Mouse (Mus musculus) kidney, postnatal 0 days (tissue): Measurements from ENCODE around the gene Ilf2. TPM values are rescaled to one million over a fixed set of nuclear protein-coding genes. Genes with fewer than 3 reads are reported as not detected.

Experiments
- ATAC-seq: fragments of 200-750 bp; cut with Nextera tagmentation; replicated peaks from 2 replicates; pipeline ENCODE4 v1.8.0; 2017; ENCODE audit warnings: low read depth, moderate number of reproducible peaks, moderate TSS enrichment, moderate library complexity; ENCODE audit not compliant: low FRiP score
- DNase-seq: peaks from one replicate; pipeline ENCODE4 v3.0.0-alpha.2; 2016; ENCODE audit warnings: low spot score
- H3K27ac ChIP-seq: fragments of 300-500 bp; sonication (generic); 2 replicates; pipeline ENCODE4 v1.5.1; 2014; ENCODE audit warnings: mild to moderate bottlenecking
- H3K27me3 ChIP-seq: fragments of 300-500 bp; sonication (generic); 2 replicates; pipeline ENCODE4 v1.6.1; 2014; ENCODE audit warnings: low read length, mixed read lengths; ENCODE audit not compliant: insufficient read depth
- H3K36me3 ChIP-seq: fragments of 300-500 bp; sonication (generic); 2 replicates; pipeline ENCODE4 v1.6.1; 2014; ENCODE audit warnings: low read length, mixed read lengths; ENCODE audit not compliant: insufficient read depth
- H3K4me1 ChIP-seq: fragments of 300-500 bp; sonication (generic); replicated peaks from 2 replicates; pipeline ENCODE4 v1.6.1; 2014; ENCODE audit warnings: antibody characterized with exemption, low read length, mixed read lengths; ENCODE audit not compliant: insufficient read depth
- H3K4me2 ChIP-seq: fragments of 300-500 bp; sonication (generic); 2 replicates; pipeline ENCODE4 v1.6.1; 2014; ENCODE audit warnings: mild to moderate bottlenecking, low read length, moderate library complexity, mixed read lengths
- H3K4me3 ChIP-seq: fragments of 300-500 bp; sonication (generic); replicated peaks from 2 replicates; pipeline ENCODE4 v1.5.1; 2014; ENCODE audit warnings: low read depth, low read length
- H3K9ac ChIP-seq: fragments of 300-500 bp; sonication (generic); 2 replicates; pipeline ENCODE4 v1.6.1; 2014; ENCODE audit warnings: low read depth, low read length
- H3K9me3 ChIP-seq: fragments of 300-500 bp; sonication (generic); replicated peaks from 2 replicates; pipeline ENCODE4 v1.6.1; 2016; ENCODE audit warnings: low read length, inconsistent platforms, mixed read lengths
- CTCF ChIP-seq: IDR thresholded peaks from 2 replicates; pipeline ENCODE4 v1.5.1; 2016; ENCODE audit warnings: antibody characterized with exemption, low read depth, mild to moderate bottlenecking, moderate library complexity
- WGBS: fragments of 180-500 bp; shearing (Covaris S2); extraction: QIAGEN DNeasy Blood & Tissue Kit; methylation state at CpG from one replicate; pipeline ENCODE4 v1.1.7; 2014; 5-methylcytosine and 5-hydroxymethylcytosine counted together
- polyA plus RNA-seq: library from polyadenylated mRNA; unstranded; fragments of >200 nt; fragmentation: Nextera tagmentation; extraction: Ambion mirVana; gene quantifications from 2 replicates; pipeline ENCODE4 v1.2.1, GENCODE M21; 2015

Gene Ilf2
- polyA plus RNA-seq, result 118 and 134 TPM in 2 replicates

DNA sequence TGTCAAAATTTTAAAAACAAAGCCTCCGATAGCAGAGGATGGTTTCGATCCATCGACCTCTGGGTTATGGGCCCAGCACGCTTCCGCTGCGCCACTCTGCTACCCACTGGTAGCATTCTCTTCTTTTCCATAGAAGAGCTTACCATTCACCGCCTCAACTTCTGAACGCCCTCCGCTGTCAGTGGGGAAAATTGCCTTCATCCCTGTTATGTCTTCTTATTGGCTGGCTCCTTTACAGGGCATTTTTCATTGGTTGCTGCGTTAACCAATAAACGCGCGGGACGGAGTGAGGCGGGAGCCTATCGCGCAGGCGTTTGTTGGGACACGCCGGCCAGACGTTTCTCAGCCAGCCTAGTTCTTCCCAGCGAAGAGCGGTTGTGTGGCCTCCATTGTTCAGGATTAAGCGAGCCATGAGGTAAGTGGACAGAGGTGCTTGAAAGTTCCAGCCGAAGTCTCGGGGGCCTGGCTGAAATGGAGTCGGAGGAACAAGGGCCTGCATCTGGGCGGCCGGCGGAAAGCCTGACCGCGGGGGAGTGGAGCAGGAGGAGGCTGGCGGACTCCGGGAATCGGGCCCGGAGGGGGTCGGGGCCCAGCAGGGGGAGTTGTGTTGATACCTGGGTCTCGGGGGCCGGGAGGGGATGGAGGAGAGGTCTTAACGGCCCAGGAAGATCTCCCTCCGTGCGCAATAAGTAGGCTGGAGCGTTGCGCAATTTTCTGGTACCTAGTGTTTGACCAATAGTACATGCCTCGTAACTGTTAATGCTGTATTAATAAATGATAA is at the start of gene Ilf2:
Gene Ilf2 (plus strand): TSS at position 296 of the 781 bp plus-strand sequence.
- no peaks in the 10 kb centered on the region for H3K9me3 ChIP-seq
- peak; percentile 99 for ATAC-seq
- peaks cover 15% of the 10 kb centered on the region for H3K36me3 ChIP-seq
- under 1% methylated on average over 45 of the region's 45 CpGs for WGBS
- peak within 1 kb of the TSS; percentile 84 for H3K4me3 ChIP-seq
- peak within 1 kb of the TSS; percentile 93 for H3K27ac ChIP-seq
- H3K27me3 ChIP-seq, result no peaks in the 10 kb centered on the region
- H3K4me2 ChIP-seq, result peak within 1 kb of the TSS; percentile 57
- peak; percentile 46 for TF ChIP-seq CTCF
- peak within 1 kb of the TSS; percentile 84 for H3K9ac ChIP-seq
- peaks cover 8% of the 10 kb centered on the region; the same call in 1 of the 2 replicates for H3K4me1 ChIP-seq
- peak; percentile 99 for DNase-seq

DNA sequence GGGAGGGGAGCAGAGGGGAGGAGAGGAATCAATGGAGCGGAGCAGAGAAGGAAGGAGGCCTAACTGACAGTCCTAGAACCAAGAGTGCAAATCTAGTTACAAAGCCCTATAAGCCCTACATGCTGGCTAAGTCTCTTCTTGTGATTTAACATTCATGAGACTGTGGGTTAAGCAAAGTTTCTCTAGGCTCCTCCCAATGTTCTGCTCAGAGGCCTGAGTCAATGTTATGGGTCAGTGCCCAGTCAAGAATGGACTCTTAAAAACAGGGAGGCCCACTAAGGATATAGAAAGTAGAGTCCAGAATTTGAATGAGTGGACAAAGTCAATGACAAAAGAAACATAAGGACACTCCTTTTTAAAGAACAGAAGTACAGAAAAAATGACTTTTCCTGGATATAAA is 48.4 kb upstream of the Ilf2 start:
- no peak overlapping the region for H3K4me3 ChIP-seq
- TF ChIP-seq CTCF, result no peak
- WGBS, result 89% methylated on average over 1 of the region's 1 CpGs
- peaks cover 17% of the 10 kb centered on the region for H3K4me1 ChIP-seq
- no peaks in the 10 kb centered on the region for H3K9me3 ChIP-seq
- ATAC-seq (no peak), DNase-seq (peak; percentile 21)
- H3K27ac ChIP-seq, result 0 out of 2 replicates have a peak overlapping the region, but pooled peaks have one; percentile 36
- peaks cover 7% of the 10 kb centered on the region; the same call in 1 of the 2 replicates for H3K36me3 ChIP-seq
- no peak overlapping the region for H3K9ac ChIP-seq
- no peak overlapping the region for H3K4me2 ChIP-seq
- no peaks in the 10 kb centered on the region for H3K27me3 ChIP-seq

DNA sequence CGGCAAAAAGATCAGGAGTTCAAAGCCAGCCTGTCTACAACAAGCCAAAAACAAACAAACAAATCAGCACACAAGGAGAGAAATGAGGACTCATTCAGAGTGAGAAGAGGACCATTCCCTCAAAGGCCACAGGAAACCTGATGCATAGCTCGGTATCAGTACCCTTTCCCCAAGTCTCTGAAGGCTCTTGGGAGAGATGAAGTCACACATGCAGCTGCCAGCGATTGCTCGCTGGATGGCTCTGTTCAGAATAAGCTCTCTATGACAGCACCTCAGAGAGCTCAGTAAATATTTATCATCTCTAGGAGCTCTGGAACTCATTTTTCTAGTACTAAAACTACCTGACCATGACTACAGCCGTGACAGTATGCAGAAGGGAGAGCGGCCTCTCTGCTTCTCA is 47.7 kb upstream of the Ilf2 start:
- H3K4me2 ChIP-seq, result no peak overlapping the region
- H3K9ac ChIP-seq, result no peak overlapping the region
- H3K4me3 ChIP-seq, result no peak overlapping the region
- ATAC-seq (no peak), DNase-seq (no peak)
- peak overlapping the region; percentile 36; the same call in 1 of the 2 replicates for H3K27ac ChIP-seq
- H3K4me1 ChIP-seq, result peaks cover 21% of the 10 kb centered on the region
- peaks cover 1% of the 10 kb centered on the region; the same call in 1 of the 2 replicates for H3K36me3 ChIP-seq
- H3K9me3 ChIP-seq, result no peaks in the 10 kb centered on the region
- no peaks in the 10 kb centered on the region for H3K27me3 ChIP-seq
- WGBS, result 71% methylated on average over 6 of the region's 6 CpGs
- no peak for TF ChIP-seq CTCF

- H3K27ac ChIP-seq, result no peak overlapping the region
- H3K4me1 ChIP-seq, result peaks cover 21% of the 10 kb centered on the region
- WGBS, result 87% methylated on average over 3 of the region's 3 CpGs
- H3K27me3 ChIP-seq, result no peaks in the 10 kb centered on the region
- no peak overlapping the region for H3K4me2 ChIP-seq
- ATAC-seq (no peak), DNase-seq (no peak)
- no peak overlapping the region for H3K9ac ChIP-seq
- no peaks in the 10 kb centered on the region for H3K36me3 ChIP-seq
- no peak overlapping the region for H3K4me3 ChIP-seq
- TF ChIP-seq CTCF, result no peak
- H3K9me3 ChIP-seq, result no peaks in the 10 kb centered on the region
Measured at GRCm38 (mm10) chr3:90429576-90429975, 46.4 kb upstream of the Ilf2 start.

- H3K27me3 ChIP-seq, result no peaks in the 10 kb centered on the region
- ATAC-seq, result no peak
- H3K4me3 ChIP-seq, result peak overlapping the region; percentile 75
- peaks cover 19% of the 10 kb centered on the region for H3K4me1 ChIP-seq
- H3K4me2 ChIP-seq, result peak overlapping the region; percentile 98
- peak overlapping the region; percentile 95 for H3K9ac ChIP-seq
- no peaks in the 10 kb centered on the region for H3K9me3 ChIP-seq
- TF ChIP-seq CTCF, result no peak
- WGBS, result 4% methylated on average over 2 of the region's 2 CpGs
- peak overlapping the region; percentile 100; the same call in 1 of the 2 replicates for H3K27ac ChIP-seq
- DNase-seq, result peak; percentile 32
- H3K36me3 ChIP-seq, result no peaks in the 10 kb centered on the region
Measured at GRCm38 (mm10) chr3:90432348-90432747, 43.6 kb upstream of the Ilf2 start.

GRCm38 (mm10) chr3:90432811-90433219 is 43.1 kb upstream of the Ilf2 start:
- H3K9ac ChIP-seq, result peak overlapping the region; percentile 95
- no peaks in the 10 kb centered on the region for H3K27me3 ChIP-seq
- H3K27ac ChIP-seq, result peak overlapping the region; percentile 100
- ATAC-seq (peak; percentile 11; the same call in 1 of the 2 replicates), DNase-seq (peak; percentile 70)
- peaks cover 19% of the 10 kb centered on the region for H3K4me1 ChIP-seq
- no peak for TF ChIP-seq CTCF
- peak overlapping the region; percentile 75 for H3K4me3 ChIP-seq
- WGBS, result 1% methylated on average over 12 of the region's 12 CpGs
- H3K9me3 ChIP-seq, result no peaks in the 10 kb centered on the region
- no peaks in the 10 kb centered on the region for H3K36me3 ChIP-seq
- peak overlapping the region; percentile 98 for H3K4me2 ChIP-seq
